Mouse (Mus musculus): ENCODE results near the gene Pdzd9.
"Not testable (repeated sequence)": the region's sequence is repeated elsewhere in the genome, so short reads cannot be mapped to it uniquely, and the experiment has no call there.

Gene Pdzd9

DNA sequence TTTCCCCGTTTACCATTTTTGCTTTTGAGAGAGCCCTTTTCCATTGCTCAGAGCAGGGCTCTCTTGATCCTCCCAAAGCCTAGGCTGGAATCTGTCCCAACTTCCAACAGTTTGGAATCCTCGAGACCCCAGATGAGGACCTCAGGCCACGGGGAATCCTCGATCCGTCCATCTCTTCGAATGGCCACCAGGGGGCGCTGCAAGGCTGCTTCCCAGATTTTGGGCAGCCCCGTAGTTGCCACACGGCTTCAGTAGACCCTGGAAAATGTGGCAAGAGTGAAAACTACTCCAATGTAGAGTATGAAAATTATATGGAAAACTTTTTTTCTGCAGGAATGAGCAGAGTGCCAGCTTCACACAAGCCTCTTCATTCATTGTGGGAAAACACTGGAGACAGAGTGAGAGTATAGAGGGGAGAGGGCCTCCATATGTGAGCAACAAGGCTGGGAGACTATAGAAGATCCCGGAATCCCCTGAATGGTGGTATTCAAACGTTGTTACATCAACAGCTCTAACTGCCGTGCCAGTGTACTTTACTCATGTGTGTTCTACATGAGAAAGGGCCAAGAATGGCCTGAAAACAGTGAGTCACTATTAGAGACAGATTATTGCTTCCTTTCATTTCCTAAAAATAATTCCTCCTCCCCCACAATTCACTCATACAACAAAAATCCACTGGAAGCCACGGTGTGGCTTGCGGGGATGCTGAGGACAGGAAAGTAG, at the start of gene Pdzd9:
Gene Pdzd9, minus strand, starts transcription at position 191 of the 723 bp plus-strand sequence.
- DNase-seq (ENCODE audit: low spot score in 2 of 2) = peak; percentile 72 to 78

DNA sequence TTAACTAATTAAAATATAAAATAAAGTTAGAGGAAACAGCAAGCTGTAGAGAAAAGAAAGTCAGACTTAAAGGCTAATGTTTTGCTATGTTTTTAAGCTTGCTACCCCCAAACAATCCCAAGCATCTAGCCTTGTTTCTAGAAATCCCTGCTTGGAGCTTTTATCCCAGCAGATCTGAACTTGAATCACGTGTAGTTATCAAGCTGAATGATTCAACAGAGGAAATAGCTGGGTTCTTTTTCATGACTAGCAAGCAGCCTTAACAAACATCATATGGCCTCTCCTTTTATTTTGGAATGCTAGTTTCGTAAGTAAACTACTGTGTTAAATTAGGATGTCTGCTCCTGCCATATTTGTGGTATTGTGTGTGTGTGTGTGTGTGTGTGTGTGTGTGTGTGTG, 47.1 kb upstream of the Pdzd9 start:
- no peak for DNase-seq (ENCODE audit: low spot score in 2 of 2)

DNA sequence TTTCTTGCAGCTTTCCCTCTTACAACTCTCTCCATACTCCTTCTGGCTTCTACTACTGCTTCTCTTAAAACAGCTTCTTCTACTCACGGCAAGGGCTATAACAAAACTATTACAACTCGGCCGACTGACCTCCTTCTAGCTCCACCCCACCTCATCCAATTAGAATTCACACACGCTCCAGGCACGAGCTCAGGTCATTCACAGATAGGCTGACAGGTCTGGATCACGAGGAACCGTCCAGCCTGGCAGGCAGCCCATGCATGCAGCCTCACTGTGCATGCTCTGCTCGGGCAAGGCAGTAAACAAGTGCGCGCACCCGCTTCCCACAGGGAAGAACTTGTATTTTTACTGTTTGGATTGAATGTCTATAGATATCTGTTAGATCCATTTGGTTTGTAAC, 43.8 kb upstream of the Pdzd9 start:
- not testable (repeated sequence) for DNase-seq (ENCODE audit: low spot score in 2 of 2)

DNA sequence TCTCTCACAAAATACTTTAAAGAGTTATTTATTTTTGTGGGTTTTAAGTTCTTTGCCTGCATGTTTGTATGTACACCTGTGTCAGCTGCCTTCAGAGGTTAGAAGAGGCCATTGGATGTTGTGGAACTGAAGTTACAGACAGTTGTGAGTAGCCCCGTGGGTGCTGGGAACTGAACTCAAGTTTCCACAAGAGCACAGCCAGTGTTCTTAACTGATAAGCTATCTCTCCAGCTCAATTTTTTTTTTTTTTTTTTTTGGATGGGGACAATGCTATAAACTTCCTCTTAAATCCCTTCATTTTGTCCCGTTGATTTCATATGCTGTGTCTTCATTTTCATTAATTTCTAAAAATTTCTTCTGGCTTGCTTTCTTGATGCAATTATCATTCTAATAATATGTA, 43.1 kb upstream of the Pdzd9 start:
- DNase-seq (ENCODE audit: low spot score in 2 of 2) = no peak

DNA sequence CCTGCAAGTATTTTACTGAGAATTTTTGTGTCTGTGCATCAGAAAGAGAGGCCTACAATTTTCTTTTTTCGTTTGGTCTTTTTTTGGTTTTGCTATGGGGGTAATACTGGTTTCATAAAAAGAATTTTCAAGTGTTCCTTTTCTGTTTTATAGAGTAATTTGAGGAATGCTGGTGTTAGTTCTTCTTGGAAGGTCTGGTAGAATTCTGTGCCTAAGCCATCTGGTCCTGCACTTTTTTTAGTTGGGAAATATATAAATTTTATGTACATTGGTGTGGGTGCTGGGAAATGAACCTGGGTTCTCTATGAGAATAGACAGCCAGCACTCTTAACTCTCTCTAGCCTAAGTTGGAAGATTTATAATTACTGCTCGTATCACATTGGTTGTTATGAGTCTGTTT, 41.9 kb upstream of the Pdzd9 start:
- no peak for DNase-seq (ENCODE audit: low spot score in 2 of 2)

DNA sequence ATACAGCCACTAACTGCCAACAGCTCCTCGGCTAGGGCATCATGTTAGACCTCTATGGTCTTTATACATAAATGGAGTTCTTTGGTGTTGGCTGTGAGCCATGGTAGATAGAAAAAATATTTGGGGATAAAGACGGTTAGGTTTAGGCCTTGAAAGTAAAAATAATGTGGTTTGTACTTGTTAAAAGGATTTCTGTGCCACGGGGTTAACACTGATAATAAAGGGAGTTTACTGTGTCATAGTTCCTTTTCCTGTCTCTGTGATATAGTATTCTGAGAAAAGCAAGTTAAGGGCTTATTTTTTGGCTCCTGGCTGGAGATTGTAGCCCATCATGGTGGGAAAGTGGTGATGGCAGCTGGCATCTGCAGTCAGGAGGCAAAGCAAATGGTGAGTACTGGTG, 33.7 kb upstream of the Pdzd9 start:
- no peak for DNase-seq (ENCODE audit: low spot score in 2 of 2)

DNA sequence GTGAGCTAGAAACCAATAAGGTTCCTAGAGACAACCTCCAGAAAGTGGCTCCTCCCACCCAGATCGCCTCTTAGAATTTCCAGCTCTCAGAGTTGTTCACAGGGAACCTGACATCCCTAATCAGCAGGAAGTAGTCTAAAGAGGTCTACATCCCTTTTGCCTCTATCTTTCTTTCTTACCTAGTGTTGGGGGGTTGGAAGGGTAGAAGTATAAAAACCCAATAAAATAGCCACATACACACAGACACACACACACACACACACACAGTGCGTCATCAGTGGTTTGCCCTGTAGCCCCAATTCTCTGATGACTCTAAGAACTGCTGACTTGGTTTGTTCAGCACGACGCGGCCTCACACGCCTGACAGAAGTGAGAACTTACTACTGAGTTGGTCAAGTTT, 29.4 kb upstream of the Pdzd9 start:
- DNase-seq (ENCODE audit: low spot score in 2 of 2) = no peak

DNA sequence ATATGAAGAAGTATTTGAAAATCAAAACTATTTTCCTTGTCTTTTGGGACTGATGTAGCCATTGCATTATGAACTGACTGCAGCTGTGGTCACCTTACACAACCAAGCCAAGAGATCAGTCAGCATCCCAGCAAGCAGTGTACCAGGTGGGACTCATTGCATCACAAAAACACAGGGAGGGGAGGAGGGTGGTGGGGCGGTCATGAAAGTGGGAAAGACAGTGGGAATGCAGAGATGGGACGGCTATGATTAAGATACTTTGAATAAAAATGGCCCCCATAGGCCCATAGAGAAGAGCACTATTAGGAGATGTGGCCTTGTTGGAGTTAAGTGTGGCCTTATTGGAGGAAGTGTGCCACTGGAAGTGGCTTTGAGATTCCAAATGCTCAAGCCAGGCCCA, 26.2 kb upstream of the Pdzd9 start:
- DNase-seq (ENCODE audit: low spot score in 2 of 2) = no peak

DNA sequence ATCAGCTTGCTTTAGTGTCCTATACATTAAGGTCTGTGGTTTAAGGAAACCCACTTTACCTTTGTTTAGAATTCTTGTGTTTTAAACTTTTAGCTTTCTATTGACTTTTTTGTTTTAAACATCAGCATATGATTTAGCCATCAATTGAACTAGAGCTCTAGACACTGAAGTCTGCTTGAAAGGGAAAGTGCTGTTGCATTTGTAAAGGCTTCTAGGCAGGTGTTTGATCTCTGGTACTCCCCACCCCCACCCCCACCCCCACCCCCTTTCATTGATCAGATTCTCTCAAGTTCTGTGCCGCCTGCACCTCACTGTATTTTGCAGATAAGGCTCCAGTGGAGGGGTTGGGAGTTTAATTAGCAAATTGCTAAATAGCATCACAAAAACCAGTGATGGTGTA, 25.5 kb upstream of the Pdzd9 start:
- no peak for DNase-seq (ENCODE audit: low spot score in 2 of 2)

DNA sequence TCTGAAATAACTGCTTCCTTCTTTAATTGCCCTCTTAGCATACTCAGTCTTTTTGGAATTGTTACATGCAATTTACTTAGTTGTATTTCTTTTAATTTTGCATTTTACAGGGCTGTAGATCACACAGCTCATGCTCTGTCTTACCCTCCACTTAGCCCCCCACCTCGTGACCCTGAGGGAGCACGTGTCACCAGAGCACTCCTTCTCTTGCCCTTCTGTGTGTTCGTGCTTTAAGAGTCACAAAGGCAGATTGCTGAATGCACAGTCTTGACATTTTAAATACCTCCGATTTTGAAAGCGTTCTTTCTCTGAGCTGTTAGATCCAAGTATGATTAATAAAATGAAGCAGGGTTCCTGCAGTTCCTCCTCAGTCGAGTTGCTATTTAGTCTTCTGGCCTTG, 25.1 kb upstream of the Pdzd9 start:
- no peak for DNase-seq (ENCODE audit: low spot score in 2 of 2)

DNA sequence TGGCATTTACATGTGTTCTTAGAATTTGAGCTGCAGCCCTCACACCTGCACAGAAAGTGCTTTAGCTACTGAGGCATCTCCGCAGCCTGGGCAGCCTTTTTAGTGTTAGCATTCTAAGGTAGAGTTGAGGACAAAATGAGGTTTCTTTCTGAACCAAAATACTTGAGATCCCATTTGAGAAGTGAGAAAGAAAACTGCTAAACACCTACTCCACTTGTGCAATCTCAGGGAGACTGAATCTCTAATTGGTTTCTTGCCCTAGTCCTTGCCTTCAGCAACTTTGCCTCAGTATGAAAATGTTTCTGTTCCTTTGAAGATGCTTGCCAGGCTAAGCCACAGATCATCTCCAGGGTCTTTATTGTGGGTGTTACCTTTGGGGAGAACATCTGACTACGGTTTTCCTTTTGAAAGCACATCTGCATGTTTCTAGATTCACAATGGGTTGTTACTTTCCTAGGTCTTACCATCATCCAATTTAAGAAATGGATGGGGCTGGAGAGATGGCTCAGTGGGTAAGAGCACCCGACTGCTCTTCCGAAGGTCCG, 23.8 kb upstream of the Pdzd9 start:
- no peak for DNase-seq (ENCODE audit: low spot score in 2 of 2)

DNA sequence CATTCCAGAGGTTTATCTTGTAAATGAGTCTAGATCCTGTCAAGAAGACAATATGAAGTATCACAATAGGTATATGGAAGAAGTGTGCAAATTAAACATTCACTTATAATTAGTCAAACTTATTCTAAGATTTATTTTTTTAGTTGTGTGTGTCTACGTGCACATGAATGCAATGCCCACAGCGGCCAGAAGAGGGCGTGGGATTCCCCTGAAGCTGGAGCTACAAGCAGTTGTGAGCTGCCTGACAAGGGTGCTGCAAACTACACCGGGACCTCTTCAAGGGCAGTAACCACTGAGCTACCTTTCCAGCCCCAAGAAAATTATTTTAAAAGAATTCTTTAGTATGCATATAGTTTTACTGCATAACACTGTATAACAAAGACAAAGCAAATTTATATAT, 20.5 kb upstream of the Pdzd9 start:
- DNase-seq (ENCODE audit: low spot score in 2 of 2) = no peak

DNA sequence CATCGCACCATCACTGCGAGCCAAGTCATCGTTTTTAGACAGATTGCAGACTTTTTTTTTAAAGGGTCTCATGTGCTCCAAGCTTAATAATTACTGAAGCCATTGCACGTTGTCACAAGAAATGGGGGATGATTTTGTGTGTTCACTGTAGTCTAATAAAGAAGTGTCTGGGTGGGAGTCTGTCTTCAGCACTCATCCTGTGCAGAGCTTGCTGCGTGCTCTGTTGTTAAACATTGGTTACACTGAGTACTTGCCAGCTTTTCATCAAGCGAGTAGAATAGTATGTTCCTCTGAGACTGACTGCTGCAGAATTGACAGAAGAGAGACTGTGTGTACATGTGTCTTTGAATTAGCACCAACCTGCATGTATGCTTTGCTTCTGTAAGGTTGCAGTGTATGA, 15.1 kb upstream of the Pdzd9 start:
- no peak for DNase-seq (ENCODE audit: low spot score in 2 of 2)

DNA sequence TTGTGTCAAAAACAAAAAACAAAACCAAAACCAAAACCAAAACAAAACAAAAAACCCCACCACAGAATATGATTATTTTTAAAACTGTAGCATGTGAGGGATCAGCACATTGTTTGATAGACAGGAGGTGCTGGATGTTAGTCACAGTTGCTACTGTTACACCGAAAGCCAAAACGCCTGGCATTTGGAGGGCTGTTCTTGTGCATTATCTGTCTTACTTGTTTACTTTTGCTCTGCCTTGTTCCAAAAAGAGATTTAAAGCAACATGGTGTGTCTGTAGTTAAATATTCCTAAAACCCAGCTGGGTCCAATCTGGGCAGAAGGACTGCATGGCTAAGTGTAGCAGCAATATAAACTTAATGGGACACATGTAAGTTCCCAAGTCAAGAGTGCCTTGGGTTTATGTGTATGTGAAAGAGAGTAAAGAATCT, 14.6 kb upstream of the Pdzd9 start:
- no peak for DNase-seq (ENCODE audit: low spot score in 2 of 2)

DNA sequence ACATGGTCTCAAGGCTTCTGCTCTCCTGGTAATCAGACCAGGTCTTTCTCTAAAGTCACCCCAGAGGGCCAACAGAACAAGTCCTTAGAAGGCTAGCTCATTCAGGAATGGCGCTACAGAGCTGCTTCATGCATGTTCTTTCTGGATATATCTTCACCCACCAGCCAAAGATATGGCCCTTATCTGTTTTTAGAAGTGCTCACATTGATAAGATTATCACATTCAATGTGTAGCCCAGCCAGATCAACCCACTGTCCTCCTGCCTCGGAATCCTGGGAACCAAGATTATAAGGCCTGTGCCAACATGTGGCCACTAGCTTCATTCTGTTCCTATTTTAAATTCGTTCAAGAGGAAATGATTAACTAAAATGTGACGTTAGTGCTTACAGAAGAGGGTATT, 11.9 kb upstream of the Pdzd9 start:
- no peak for DNase-seq (ENCODE audit: low spot score in 2 of 2)

DNA sequence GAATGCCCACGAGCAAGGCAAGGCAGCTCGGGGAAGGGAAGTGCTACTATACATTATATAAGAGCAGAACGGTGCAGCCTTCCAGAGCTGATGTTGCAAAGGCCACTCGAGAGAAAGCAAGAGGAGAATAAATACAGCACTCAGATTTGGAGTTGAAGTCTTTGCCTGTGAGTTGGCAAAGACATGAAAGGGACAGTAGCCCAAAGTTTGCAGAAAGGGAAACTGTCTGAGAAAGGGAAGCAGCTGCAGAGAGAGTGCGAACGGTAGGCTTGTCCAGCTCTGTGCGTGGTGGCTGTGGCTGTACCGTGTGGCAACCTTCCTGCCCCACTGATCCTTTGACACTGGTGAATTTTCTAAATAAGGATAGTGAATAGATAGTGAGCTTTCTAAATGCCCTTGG, 8.9 kb upstream of the Pdzd9 start:
- DNase-seq (ENCODE audit: low spot score in 2 of 2) = no peak

DNA sequence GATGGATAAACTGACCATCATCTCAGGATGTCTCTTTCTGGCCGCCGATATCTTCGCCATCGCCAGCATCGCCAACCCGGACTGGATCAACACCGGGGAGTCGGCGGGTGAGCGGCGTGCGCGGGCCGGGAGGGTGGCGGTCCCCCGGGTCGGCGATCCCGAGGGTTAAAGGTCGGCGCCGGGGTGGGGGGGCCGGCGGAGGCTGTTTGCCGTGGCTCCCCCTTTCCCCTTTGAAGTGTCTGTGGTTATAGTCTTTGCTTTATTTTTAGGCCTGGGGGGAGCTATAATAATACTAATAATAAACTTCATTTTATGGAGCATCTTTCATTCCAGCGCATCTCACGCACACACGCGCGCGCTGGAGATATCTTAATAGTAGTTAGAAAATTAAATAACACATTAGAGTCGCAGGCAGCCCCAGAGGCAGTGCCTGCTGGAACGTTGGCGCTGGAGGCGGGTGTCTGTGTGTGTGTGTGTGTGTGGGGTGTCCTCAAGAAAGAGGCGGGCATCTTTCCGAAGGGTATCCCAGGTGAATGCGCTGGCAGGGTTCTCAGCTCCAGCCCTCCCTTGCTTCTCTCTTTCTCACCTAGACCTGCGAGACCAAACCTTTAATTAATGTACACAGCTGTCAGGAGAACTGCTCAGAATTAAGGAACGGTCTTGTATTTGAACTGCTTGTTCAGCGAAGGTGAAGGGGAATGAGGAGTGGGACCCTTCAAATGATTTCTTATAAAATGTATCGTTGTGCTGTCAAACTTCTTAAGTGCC, 7.8 kb upstream of the Pdzd9 start:
- peak; percentile 51 to 53 for DNase-seq (ENCODE audit: low spot score in 2 of 2)

DNA sequence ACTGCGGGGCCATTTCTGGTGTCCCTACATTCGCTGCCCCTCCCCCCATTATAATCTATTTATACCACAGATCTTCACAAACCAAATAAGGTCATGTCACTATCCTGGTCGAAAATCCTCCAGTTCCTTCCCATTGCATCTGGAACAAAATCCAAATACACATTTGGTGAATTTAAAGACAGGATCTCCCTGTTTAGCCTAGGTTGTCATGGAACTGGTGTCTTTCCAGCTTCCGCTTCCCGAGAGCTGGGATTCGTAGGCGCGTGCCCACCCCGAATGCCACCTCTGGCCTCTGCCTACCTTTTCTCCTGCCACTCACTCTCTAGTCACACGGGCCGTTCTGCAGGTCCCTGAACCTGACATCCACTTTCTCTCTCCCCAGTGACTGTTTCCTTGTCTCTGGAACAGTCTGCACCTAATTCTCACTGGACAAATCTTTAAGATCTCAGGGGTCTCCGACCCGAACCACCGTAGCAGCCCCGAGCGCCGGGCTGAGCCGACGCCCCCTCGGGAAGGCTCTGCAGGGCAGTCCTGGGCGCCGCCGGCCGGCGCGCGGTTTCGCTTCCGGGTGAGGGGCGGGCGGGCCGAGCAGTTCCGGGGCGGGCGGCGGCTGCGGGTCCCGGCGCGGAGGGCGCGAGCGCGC, 7.0 kb upstream of the Pdzd9 start, which contains the start of gene Mosmo:
Gene Mosmo, plus strand, starts transcription at position 618 of the 643 bp plus-strand sequence.
- peak; percentile 60 to 64 for DNase-seq (ENCODE audit: low spot score in 2 of 2)

DNA sequence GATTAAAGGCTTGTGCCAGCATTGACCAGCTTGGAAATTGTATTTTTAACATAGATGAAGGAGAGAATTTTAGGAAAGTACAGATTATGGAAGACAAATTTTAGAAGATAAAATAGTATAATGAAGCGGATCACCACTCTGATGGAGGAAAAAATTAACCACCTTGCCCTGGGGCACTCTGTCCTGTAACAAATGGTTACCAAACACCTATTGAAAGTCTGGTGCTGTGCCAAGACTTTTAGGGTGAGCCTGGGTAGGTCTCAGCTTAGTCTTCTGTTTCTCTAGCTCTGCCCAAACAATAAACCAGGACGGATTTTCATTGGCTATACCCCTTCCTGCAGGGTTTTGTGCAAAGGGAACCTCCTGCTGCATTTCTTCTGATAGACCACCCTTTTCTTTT, 1.1 kb upstream of the Pdzd9 start:
- no peak for DNase-seq (ENCODE audit: low spot score in 2 of 2)

DNA sequence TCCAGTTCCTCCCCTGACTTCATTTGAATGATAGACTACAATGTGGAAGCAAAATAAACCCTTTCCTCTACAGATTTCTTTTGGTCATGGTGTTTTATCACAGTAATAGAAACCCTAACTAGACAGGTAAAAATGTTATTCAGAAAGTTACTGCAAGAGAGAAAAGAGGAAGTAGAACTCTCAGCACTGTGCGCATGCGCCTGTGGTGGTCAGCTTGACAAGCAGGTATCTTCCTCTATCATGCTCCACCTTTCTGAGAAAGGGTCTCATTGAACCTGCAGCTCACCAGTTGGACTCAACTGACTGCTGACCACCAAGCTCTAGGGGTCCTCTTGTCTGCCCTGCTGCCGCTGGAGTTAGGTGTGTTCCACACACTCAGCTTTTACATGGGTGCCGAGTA, 8.1 kb downstream of the Pdzd9 start:
- DNase-seq (ENCODE audit: low spot score in 2 of 2) = no peak

DNA sequence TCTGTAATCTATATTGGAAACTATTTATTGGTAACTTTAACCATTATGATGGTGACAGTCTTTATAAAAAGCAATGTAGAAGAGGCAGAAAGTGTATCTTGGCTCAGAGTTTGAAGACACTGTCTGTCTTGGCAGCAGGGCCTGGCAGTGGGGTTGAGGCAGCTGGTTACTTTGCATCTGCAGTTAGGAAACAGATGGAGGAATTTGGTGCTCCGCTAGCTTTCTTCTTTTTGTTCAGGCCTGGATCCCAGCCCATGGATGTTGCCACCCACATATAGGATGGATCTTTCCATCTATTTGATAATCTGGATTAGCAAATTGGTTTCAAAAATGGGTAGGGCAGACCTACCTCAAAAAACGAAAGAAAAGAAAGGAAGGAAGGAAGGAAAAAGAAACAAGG, 22.3 kb downstream of the Pdzd9 start:
- DNase-seq (ENCODE audit: low spot score in 2 of 2) = peak; percentile 29 to 32

DNA sequence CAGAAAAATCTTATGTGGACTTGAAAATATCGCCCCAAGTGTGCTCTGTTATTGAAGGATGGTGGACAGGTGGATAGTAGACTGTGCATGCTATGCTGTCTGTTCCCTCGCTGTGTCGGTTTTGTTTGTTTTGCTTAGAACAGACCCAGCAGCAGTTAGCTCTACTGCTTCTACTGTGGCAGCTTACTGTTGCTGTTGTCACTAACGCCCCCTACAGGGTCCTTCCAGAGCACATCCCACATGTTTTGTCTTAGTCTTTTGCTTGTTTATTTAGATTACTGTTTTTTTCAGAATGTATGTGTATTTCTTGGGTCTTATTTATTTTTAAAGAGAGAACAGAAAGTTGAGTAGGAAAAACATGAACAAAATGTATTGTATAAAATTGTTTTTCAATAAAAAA, 26.9 kb downstream of the Pdzd9 start:
- no peak for DNase-seq (ENCODE audit: low spot score in 2 of 2)

DNA sequence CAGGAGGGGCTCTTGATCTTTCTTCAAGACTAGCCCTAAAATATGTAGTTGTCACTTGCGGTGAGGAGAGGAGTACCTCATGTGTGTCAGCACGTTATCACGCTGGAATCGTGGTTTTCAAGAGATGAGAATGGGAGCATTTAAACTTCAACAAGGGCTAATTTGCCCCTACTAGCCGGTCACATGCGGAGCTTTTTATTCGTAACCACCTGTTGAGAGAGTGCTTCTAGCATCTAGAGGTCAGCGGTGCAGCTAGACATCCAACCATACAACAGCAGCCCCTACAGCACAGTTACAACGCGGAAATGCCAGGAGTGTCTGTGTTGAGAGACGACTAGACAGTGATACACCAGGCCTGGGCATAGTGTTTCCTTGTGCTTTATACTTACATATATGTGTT, 34.3 kb downstream of the Pdzd9 start:
- no peak for DNase-seq (ENCODE audit: low spot score in 2 of 2)

All from right cerebral cortex, adult 2 months (tissue).